Mouse (Mus musculus) kidney, adult 18-20 months (tissue): ENCODE results near the gene Farp1.

Source experiments
- DNase-seq: peaks from one replicate; pipeline ENCODE4 v3.0.0; 2021

Gene Farp1

DNA sequence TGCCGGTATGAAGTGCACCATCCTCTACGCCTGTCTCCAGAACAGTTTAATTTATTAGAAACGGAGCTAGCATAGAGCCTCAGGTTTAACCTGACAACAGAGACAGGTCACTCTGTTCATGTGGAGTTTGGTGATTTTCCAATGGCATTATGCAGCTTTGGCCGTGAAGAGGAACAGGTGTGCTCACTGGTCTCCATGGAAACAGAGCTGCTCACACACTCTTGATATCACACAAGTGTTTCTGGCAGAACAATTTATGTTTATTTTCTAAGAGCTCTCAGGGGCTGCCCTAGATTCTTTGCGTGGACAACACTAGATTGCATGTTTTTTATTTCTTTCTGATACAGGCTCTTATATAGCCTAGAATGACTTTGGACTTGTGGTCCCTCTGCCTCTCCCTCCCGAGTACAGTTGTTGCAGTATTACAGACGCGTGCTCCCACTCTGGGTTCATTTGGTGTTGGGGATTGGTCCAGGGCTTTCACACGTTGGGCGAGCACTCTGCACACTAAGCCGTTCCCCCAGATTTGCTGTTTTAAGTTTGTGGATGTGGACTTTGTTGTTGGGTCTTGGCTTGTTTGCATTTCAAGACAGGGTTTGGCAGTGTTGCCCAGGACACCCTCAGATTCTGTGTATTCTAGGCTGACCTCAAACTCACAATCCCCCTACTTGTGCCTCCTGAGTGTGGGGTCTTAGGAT lies 113.2 kb downstream of the Farp1 start:
- DNase-seq = no peak

GRCm38 (mm10) chr14:121149984-121150383 lies 115.0 kb downstream of the Farp1 start:
- DNase-seq = no peak

DNA sequence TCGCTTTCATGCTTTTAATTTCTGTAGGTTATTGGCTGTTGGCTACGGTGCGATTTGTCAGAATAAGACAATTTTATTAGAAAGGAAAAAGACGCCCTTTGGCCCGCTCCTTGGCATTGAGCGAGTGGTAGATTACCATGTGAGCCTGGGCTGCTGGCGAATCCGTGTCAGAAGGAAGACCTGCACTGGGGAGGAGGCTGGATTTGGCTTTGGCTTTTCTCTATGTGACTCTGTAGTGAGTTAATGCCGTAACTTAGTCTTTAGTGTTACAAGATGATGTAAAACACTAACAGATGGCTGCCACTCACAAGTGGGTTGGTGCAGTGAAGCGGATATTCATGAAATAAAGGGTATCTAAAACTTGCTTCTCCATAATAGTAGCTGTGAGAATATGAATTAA lies 116.8 kb downstream of the Farp1 start:
- no peak for DNase-seq

GRCm38 (mm10) chr14:121152771-121153170 lies 117.8 kb downstream of the Farp1 start:
- DNase-seq = peak; percentile 64

DNA sequence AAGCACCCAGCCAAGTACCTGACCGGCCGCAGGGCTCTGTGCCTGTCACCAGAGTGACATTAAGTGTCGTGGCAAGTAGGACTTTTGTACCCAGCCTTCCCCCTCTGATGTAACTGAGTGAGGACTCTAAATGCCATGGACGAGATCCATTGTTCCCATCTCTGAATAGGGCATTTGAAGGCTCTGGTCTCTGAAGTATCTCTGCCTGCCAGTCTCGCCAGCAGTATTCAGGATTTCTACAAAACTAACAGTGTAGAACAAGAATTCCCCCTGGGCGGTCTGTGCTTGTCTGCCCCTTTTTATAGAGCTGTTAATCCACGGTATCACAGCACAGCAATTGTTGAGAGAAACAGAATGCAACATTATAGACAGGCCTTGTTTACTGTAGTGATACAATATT lies 118.3 kb downstream of the Farp1 start:
- DNase-seq = no peak

DNA sequence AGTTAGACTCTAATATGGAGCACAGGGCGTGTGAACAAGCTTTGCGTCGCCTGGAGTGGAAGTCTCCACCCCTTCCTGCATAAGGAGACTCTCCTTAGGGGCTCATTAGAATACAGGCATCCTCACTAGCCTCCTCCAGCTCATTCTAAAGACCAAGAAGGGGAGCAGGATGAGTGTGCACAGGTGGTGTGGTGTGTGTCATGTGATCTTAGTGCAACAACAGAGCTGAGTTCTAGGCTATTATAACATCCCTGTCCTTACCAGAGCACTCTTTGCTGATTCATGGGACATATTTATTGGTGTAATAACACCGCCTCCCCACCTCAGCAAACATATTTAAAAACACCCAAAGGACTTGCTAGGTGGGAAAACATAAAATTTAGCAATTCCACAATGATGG lies 120.2 kb downstream of the Farp1 start:
- DNase-seq = no peak

- peak; percentile 27 for DNase-seq
These were observed 123.6 kb downstream of the Farp1 start for GRCm38 (mm10) chr14:121158616-121159015.

DNA sequence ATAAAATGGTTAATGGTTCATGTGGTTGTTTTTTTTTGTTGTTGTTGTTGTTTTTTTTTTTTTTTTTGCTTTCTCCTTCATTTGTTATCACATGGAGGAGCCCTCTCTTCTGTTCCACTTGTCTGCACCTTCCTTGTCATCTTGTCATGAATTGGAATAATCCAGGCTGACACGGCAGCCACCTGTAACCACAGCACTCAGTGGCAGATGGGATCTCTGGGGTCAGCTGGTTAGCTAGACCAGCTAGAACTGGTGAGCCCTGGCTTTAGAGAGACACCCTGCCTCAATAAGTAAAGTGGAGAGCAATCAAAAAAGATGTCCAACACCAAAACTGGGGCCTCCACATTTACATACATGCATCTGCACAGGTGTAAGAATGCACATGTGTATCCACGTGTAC lies 127.8 kb downstream of the Farp1 start:
- no peak for DNase-seq

- DNase-seq = no peak
These were observed 129.9 kb downstream of the Farp1 start for GRCm38 (mm10) chr14:121164866-121165265.

DNA sequence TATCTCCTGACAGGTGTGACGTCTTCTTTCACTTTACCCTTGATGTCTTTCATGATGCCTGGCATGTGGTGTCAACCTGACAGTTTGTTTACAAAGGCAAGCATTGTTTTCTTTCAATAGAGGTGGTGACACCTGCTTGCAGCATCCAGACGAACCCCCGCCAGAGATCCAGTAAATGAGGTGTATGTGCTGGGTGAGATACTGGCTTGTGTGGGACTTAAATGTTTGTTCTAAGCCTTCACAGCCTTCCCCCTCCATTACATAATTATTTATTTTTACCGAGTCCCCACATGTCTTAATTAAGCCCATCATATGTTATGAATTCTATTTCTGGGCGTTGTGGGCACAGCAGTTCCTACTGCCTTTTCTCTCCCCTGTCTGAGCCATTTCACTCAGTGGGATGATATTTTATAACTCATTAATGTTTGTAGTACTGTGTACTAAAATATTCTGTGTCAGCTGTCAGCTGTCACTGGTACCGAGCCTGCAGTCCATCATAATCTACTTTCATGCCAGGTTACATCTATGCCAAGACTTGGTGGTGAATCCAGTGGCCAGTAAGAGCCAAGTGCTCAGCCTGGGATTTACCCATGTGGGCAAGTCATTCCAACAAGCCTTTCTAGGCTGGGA lies 130.5 kb downstream of the Farp1 start:
- DNase-seq = no peak

GRCm38 (mm10) chr14:121166038-121166436 lies 131.0 kb downstream of the Farp1 start:
- DNase-seq = no peak

- DNase-seq = no peak
These were observed 133.7 kb downstream of the Farp1 start for GRCm38 (mm10) chr14:121168716-121169115.

- no peak for DNase-seq
These were observed 135.3 kb downstream of the Farp1 start for GRCm38 (mm10) chr14:121170321-121170720.

DNA sequence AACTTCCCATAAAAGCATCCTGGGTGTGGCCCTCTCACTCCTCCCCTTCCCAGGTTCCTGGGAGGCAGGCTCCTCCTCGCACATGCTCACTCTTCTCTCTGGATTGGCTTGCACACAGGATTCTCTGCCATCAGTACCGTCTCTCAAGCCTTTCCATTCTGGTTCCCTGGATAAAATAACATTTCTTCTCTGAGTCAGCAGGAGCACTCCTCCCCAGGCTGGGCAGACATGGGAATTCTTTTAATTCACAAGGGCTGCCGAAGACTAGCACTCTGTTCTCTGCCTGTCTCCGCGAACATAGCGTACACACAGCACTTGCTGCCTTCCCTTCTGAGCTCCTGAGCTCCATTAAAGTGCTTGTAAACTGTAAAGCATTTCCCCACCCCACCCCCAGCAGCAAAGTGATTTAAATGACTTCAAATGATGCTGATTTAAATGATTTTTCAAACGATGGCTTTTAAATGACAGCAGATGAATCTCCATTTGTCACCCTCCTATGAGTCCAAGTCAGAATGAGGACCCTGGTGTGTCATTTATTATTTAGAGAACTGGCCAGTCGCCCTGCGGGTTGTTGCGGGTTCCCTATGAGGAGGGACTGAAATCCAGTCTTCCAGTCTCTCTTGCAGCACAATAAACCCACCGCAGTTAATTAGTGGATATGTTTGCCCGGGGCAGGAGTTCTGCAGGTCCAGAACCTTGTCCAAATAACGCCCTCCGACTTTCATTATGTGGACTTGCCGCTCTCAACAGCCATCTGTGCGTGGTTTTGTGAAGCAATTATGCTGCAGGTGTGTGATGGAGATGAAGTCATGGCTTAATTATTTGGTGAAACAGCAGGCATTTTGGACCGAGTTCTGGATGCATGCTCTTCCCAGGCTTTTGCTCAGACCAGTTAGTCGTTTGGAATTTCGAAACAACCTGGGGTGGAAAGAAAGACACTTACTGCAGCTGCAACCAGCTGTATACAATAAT lies 137.4 kb downstream of the Farp1 start:
- no peak for DNase-seq

GRCm38 (mm10) chr14:121175385-121175784 lies 140.4 kb downstream of the Farp1 start:
- no peak for DNase-seq

DNA sequence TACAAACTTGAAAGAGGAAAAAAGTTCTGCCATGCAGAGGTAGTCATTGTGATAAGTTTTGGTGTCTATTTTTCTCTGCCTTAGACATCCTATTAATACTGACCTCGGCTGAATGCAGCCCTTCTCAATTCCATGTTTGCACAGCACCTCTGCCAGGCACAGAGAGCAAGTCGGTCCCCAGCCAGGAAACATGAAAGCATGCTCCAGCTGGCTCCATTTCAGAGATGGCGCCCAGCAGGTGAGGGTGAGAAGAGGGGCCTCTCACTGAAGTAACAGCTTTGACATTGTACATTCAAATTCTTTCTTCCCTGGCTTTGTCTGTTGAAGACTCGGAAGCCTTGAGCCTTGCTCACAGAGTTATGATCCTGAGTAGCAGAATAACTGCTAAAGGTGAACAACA lies 140.9 kb downstream of the Farp1 start:
- DNase-seq = no peak

DNA sequence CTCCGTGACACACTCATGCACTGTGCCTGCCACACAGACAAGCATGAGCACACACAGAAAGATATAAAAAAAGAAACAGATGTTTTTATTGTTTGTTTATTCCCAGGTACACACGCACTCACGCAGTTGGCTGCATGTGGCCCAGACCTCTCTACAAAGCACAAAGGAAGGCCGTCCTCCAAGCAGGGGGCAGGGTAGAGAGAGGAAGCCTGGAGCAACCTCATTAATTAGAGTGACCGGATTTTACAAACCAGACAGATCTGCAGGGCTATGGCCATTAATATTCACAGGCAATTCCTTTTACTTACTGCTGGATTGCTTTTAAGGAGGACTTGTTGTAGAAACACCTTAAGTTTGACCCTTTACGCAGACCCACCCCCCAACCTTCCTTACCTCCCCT lies 142.9 kb downstream of the Farp1 start:
- DNase-seq = no peak

DNA sequence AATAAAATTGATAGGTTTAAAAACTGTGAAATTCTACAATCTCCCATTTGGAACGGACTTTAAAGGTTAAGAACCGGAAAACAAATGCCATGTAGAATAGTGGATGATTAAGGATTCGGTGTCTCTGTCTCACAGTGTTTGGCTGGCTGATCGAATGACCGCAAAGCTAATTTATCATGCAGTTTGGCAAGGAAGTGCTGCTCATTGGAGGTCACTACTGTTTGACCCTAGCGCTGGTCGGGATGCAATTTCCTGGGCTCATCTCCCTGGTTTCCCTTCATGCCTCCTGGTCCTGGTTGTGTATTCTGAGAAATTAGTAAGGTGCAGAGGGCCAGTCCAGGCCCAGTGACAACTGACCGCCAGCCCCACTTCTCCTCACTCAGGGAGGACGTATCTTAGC lies 145.6 kb downstream of the Farp1 start:
- DNase-seq = no peak

DNA sequence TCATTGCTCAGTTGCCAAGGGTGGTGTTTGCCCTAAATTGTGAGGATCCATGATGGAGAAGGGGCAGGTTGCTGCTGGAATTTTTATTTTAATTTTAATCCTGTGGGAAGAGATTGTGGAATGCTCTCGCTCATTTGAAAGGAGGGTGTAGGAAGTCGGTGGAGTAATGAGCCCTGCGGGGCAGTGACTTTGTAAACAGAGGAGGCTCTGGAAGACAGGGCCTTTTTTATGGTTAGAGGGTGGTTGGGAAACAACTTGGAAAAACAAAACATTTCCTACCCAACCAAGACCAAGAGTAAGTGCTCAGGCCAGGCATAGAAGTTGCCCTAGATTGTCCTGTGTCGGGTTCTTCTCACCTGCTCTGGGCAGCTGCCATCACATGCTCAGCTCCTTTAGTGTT lies 146.8 kb downstream of the Farp1 start:
- DNase-seq = no peak

GRCm38 (mm10) chr14:121182967-121183366 lies 148.0 kb downstream of the Farp1 start:
- DNase-seq = no peak

DNA sequence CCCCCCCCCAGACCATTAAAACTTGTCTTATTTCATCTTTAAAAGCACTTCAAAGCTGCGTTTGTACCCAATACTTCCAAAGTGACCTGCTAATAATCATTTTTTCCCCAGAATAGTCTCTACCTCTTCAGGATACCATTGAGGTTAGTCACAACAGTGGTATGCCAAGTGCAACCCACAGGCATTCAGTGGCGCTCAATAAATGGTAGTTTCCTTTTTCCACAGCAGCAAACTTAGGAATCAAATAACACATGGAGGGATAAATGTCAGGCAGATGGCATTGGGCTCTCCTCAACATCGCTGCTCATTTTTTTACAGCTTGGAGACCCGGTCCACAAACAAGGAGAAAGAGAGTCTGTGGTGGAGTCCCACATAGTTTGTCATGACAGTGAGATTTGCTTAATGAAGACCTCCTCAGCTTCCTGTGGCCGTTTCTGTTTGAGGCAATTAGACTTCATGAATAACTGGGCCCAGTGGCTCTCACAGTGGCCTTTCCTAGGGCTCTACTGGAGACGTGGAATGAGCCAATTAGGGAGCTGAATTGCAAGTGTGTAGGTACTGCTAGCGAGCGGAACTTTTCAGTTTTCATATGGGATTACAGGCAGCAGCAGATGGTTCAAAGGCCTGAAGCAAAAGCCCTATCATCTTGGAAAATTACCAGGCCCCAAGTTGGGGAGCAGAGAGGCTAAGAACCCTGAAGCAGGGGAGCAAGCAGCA lies 148.6 kb downstream of the Farp1 start:
- DNase-seq = no peak

- DNase-seq = no peak
These were observed 149.4 kb downstream of the Farp1 start for GRCm38 (mm10) chr14:121184351-121184750.

DNA sequence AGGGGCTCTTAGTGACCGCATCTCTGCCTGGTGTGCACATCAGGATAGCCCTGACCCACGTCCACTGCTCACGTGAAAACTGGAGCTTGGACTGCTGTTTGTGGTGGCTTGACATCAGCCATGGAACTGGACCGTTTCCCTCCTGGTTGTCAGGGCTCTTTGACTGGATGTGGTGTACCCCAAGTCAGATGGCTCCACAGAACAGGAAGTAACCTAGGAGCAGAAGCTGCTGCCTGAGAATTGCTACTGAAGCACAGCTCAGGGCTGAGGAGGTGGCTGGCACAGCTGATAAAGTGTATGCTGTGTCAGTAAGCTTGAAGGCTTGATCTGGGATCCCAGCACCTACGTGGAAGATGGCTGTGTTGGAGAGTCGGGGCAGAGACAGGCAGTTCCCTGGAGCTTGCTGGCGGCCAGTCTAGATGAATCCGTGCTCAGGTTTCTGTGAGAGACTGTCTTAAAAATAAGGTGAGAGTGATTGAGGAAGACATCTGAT lies 151.4 kb downstream of the Farp1 start:
- DNase-seq = no peak
